Mouse (Mus musculus) limb, embryonic 15.5 days (tissue): ENCODE data around the gene Hs3st2. TPM values are rescaled to one million over a fixed set of nuclear protein-coding genes. Genes with fewer than 3 reads are reported as not detected.

Experiments
- ATAC-seq: fragments of 200-750 bp; cut with Nextera tagmentation; 2 replicates; pipeline ENCODE4 v1.8.0; 2017; ENCODE audit warnings: low read depth, moderate TSS enrichment; ENCODE audit not compliant: insufficient number of reproducible peaks, low FRiP score, low TSS enrichment
- H3K27ac ChIP-seq: fragments of 300-500 bp; sonication (generic); 2 replicates; pipeline ENCODE4 v1.5.1; 2015; ENCODE audit warnings: moderate library complexity, mild to moderate bottlenecking, inconsistent platforms
- H3K27me3 ChIP-seq: fragments of 300-500 bp; sonication (generic); 2 replicates; pipeline ENCODE4 v1.6.1; 2015; ENCODE audit warnings: inconsistent platforms
- H3K36me3 ChIP-seq: fragments of 300-500 bp; sonication (generic); 2 replicates; pipeline ENCODE4 v1.6.1; 2015; ENCODE audit warnings: inconsistent platforms
- H3K4me1 ChIP-seq: fragments of 300-500 bp; sonication (generic); 2 replicates; pipeline ENCODE4 v1.6.1; 2015; ENCODE audit warnings: inconsistent platforms
- H3K4me2 ChIP-seq: fragments of 300-500 bp; sonication (generic); 2 replicates; pipeline ENCODE4 v1.6.1; 2015; ENCODE audit warnings: mild to moderate bottlenecking, inconsistent platforms
- H3K4me3 ChIP-seq: fragments of 300-500 bp; sonication (generic); 2 replicates; pipeline ENCODE4 v1.5.1; 2015; ENCODE audit warnings: mild to moderate bottlenecking, inconsistent platforms
- H3K9ac ChIP-seq: fragments of 300-500 bp; sonication (generic); 2 replicates; pipeline ENCODE4 v1.6.1; 2015; ENCODE audit warnings: inconsistent platforms
- H3K9me3 ChIP-seq: fragments of 300-500 bp; sonication (generic); 2 replicates; pipeline ENCODE4 v1.6.1; 2016; ENCODE audit warnings: inconsistent platforms
- WGBS: fragments of 180-500 bp; shearing (Covaris S2); methylation state at CpG from one replicate; pipeline ENCODE4 v1.1.7; 2015; 5-methylcytosine and 5-hydroxymethylcytosine counted together
- polyA plus RNA-seq: library from polyadenylated mRNA; unstranded; fragments of >200 nt; fragmentation: Nextera tagmentation; extraction: Ambion mirVana; gene quantifications from 2 replicates; pipeline ENCODE4 v1.2.1, GENCODE M21; 2015

The Hs3st2 gene
- polyA plus RNA-seq, 1 experiment from 2014 or later = 0.47 TPM

DNA sequence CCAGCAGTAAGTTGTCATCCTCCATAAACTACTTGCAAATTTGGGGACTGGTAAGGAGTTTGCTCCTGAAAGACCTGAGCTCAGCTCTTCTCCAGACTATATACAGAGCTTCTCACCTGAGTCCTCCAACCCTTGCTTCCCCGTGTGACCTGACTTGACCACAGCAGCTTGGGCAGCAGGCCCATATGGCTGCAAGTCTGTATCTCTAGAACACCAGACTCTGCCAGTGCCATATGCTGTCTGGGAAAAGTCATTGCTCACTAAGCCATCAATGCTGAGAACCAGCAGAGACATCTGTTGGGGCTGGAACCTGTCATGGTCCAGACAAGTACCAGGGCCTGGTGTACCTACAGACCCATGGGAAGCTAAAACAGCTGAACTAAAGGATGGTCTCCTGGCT lies 73.5 kb downstream of the Hs3st2 start:
- H3K9ac ChIP-seq = no peak overlapping the region
- no peak overlapping the region for H3K27ac ChIP-seq
- no peak overlapping the region for H3K4me2 ChIP-seq
- ATAC-seq = no peak
- H3K27me3 ChIP-seq = no peaks in the 10 kb centered on the region
- H3K4me3 ChIP-seq = no peak overlapping the region
- no peaks in the 10 kb centered on the region for H3K4me1 ChIP-seq
- 72% methylated on average over 1 of the region's 1 CpGs for WGBS
- no peaks in the 10 kb centered on the region for H3K36me3 ChIP-seq
- no peaks in the 10 kb centered on the region for H3K9me3 ChIP-seq

- no peak overlapping the region for H3K4me3 ChIP-seq
- H3K9me3 ChIP-seq = no peaks in the 10 kb centered on the region
- H3K9ac ChIP-seq = no peak overlapping the region
- H3K4me2 ChIP-seq = no peak overlapping the region
- no peaks in the 10 kb centered on the region for H3K27me3 ChIP-seq
- H3K27ac ChIP-seq = no peak overlapping the region
- H3K4me1 ChIP-seq = no peaks in the 10 kb centered on the region
- 63% methylated on average over 5 of the region's 5 CpGs for WGBS
- ATAC-seq = no peak
- no peaks in the 10 kb centered on the region for H3K36me3 ChIP-seq
These were observed 74.7 kb downstream of the Hs3st2 start for GRCm38 (mm10) chr7:121466331-121466730.

DNA sequence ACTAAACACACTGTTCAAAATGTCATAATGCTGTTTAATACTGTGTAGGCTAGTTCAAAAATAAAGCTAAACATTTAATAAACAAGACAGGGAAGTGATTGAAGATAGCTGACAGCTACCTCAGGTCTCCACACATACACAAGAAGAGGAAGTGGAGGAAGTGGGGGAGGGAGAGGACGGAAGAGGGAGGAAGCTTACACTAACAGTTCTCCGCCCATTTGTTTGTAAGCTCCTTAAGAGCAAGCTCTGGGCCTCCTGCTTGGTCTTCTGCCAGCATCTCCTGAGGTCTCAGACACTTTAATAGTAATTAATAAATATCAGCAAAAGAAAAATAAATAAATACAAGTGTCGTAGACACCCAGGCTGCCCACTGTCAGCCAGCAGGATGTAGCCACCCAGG lies 77.8 kb downstream of the Hs3st2 start:
- Histone ChIP-seq H3K9me3 (no peaks in the 10 kb centered on the region), H3K4me3 (no peak overlapping the region), H3K4me1 (no peaks in the 10 kb centered on the region), H3K4me2 (no peak overlapping the region), H3K27me3 (no peaks in the 10 kb centered on the region), H3K9ac (no peak overlapping the region), H3K36me3 (no peaks in the 10 kb centered on the region), H3K27ac (no peak overlapping the region)
- no peak for ATAC-seq
- 62% methylated on average over 3 of the region's 3 CpGs for WGBS

DNA sequence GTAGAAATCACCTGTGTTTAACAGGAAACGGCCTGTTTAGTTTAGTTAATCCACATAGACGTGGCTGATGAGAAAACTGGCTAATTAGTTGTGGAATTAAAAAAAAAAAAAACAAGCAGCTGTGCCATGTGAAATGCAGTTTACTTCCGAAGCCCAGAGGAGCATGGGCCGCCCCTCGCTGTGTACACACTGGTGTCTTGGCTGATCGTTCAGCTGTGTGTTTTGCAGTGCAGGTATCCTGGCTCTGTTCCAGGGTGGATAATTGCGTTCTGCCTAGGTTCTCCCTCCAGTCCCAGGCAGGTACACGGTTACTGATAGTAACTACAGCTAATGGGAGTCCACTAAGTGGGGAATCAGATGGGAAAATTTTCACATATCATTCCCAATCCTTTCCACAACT lies 86.6 kb downstream of the Hs3st2 start:
- ATAC-seq = no peak
- 21% methylated on average over 8 of the region's 8 CpGs for WGBS
- H3K4me2 ChIP-seq = no peak overlapping the region

DNA sequence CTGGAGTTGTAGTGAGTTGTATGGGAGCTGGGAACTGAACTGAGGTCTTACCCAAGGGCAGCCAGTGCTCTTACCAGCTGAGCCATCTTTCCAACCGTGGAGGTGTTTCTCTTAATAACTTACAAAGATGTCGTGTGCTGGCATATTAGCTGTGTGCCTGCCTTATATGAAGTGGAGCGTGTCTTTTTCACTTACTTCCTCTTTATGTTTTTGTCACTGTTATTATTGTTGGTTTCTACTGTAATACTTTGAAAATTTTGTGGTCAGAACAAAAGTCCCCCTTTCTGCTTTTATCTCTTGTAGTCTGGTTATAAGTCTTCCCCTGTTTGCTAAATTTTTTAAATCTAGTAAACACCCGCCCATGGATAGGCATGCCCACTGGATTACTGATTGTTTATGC lies 88.4 kb downstream of the Hs3st2 start:
- no peaks in the 10 kb centered on the region for H3K9me3 ChIP-seq
- no peaks in the 10 kb centered on the region for H3K27me3 ChIP-seq
- no peaks in the 10 kb centered on the region for H3K36me3 ChIP-seq
- H3K4me3 ChIP-seq = no peak overlapping the region
- ATAC-seq = no peak
- WGBS = 80% methylated on average over 4 of the region's 4 CpGs
- H3K27ac ChIP-seq = no peak overlapping the region
- no peak overlapping the region for H3K4me2 ChIP-seq
- no peaks in the 10 kb centered on the region for H3K4me1 ChIP-seq
- no peak overlapping the region for H3K9ac ChIP-seq

More for the DNA sequence above, 86.6 kb downstream of the Hs3st2 start:
- no peak overlapping the region for H3K9ac ChIP-seq
- no peaks in the 10 kb centered on the region for H3K9me3 ChIP-seq
- H3K36me3 ChIP-seq = no peaks in the 10 kb centered on the region
- no peak overlapping the region for H3K4me3 ChIP-seq
- no peaks in the 10 kb centered on the region for H3K4me1 ChIP-seq
- H3K27ac ChIP-seq = no peak overlapping the region
- no peaks in the 10 kb centered on the region for H3K27me3 ChIP-seq

GRCm38 (mm10) chr7:121484590-121484989 lies 92.9 kb downstream of the Hs3st2 start:
- ATAC-seq = no peak
- Histone ChIP-seq H3K27ac (no peak overlapping the region), H3K4me2 (no peak overlapping the region)

GRCm38 (mm10) chr7:121485266-121485665 lies 93.6 kb downstream of the Hs3st2 start:
- 68% methylated on average over 2 of the region's 2 CpGs for WGBS
- no peak overlapping the region for H3K4me2 ChIP-seq
- no peaks in the 10 kb centered on the region for H3K4me1 ChIP-seq
- no peaks in the 10 kb centered on the region for H3K9me3 ChIP-seq
- no peak overlapping the region for H3K9ac ChIP-seq
- no peaks in the 10 kb centered on the region for H3K27me3 ChIP-seq
- no peak overlapping the region for H3K27ac ChIP-seq
- H3K4me3 ChIP-seq = no peak overlapping the region
- no peak for ATAC-seq
- H3K36me3 ChIP-seq = no peaks in the 10 kb centered on the region

More at GRCm38 (mm10) chr7:121484590-121484989, 92.9 kb downstream of the Hs3st2 start:
- no peaks in the 10 kb centered on the region for H3K4me1 ChIP-seq
- no peak overlapping the region for H3K4me3 ChIP-seq
- no peaks in the 10 kb centered on the region for H3K9me3 ChIP-seq
- no peaks in the 10 kb centered on the region for H3K27me3 ChIP-seq
- 75% methylated on average over 4 of the region's 4 CpGs for WGBS
- H3K9ac ChIP-seq = no peak overlapping the region
- H3K36me3 ChIP-seq = no peaks in the 10 kb centered on the region

DNA sequence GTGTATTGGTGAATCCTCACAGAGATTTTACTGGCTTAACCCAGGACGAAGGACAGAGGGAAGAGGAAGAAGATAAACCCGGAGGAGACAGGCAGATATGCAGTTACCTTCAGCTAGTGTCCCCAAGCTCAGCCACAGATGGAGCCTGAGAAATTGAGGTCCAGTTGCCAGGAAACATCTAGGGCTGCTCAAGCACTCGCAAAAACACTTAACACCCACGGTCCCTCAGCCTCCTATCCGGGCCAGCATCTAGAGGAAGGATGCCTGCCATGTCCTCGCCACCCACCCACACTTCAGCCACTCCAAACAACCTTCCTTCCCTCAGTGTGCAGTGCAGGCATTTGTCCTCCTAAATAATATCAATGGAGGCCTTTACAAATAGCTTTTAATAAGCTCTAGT lies 95.6 kb downstream of the Hs3st2 start:
- H3K27ac ChIP-seq = no peak overlapping the region
- H3K27me3 ChIP-seq = no peaks in the 10 kb centered on the region
- H3K4me2 ChIP-seq = no peak overlapping the region
- WGBS = 52% methylated on average over 6 of the region's 6 CpGs
- no peaks in the 10 kb centered on the region for H3K4me1 ChIP-seq
- H3K9ac ChIP-seq = no peak overlapping the region
- no peak for ATAC-seq
- no peaks in the 10 kb centered on the region for H3K9me3 ChIP-seq
- no peak overlapping the region for H3K4me3 ChIP-seq
- no peaks in the 10 kb centered on the region for H3K36me3 ChIP-seq

- no peaks in the 10 kb centered on the region for H3K36me3 ChIP-seq
- WGBS = 69% methylated on average over 9 of the region's 9 CpGs
- no peaks in the 10 kb centered on the region for H3K9me3 ChIP-seq
- H3K9ac ChIP-seq = no peak overlapping the region
- no peak for ATAC-seq
- no peak overlapping the region for H3K4me3 ChIP-seq
- H3K27me3 ChIP-seq = no peaks in the 10 kb centered on the region
- H3K27ac ChIP-seq = no peak overlapping the region
- H3K4me1 ChIP-seq = no peaks in the 10 kb centered on the region
- H3K4me2 ChIP-seq = no peak overlapping the region
These were observed 97.7 kb downstream of the Hs3st2 start for GRCm38 (mm10) chr7:121489401-121489800.

DNA sequence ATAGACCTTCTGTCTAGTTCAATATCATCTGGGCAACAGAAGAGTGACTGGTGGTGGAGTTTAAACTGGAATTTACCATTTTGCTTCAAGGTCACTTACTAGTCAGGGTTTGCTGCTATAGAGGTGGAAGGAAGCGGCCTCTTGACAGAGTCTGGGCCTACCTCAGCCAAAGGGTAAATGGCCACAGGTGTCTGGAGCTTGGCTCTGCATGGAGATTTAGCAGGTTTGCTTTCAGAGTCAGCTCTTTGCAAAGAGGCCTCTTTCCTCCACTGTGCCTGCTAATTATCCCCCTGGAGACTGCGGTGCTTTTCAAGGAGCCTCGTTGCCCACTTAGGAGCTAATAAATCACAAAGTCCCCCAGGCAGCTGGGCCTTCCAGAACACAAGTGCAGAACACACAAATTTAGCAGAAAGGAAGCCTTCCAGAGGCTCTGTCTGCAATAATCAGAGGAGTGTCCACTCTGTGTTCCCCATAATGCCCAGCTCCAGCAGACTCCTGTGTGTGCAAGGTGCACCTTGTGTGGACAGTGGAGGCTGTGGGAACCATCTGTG lies 99.9 kb downstream of the Hs3st2 start:
- Histone ChIP-seq H3K27ac (no peak overlapping the region), H3K4me1 (no peaks in the 10 kb centered on the region), H3K36me3 (no peaks in the 10 kb centered on the region), H3K4me2 (no peak overlapping the region), H3K9ac (no peak overlapping the region), H3K27me3 (no peaks in the 10 kb centered on the region), H3K4me3 (no peak overlapping the region), H3K9me3 (no peaks in the 10 kb centered on the region)
- ATAC-seq = no peak
- WGBS = 13% methylated on average over 3 of the region's 3 CpGs

GRCm38 (mm10) chr7:121500516-121500915 lies 108.9 kb downstream of the Hs3st2 start:
- no peak overlapping the region for H3K9ac ChIP-seq
- 87% methylated on average over 17 of the region's 17 CpGs for WGBS
- H3K4me3 ChIP-seq = no peak overlapping the region
- ATAC-seq = no peak
- no peaks in the 10 kb centered on the region for H3K9me3 ChIP-seq
- H3K27me3 ChIP-seq = no peaks in the 10 kb centered on the region
- H3K4me2 ChIP-seq = no peak overlapping the region
- no peaks in the 10 kb centered on the region for H3K4me1 ChIP-seq
- H3K36me3 ChIP-seq = no peaks in the 10 kb centered on the region
- no peak overlapping the region for H3K27ac ChIP-seq

DNA sequence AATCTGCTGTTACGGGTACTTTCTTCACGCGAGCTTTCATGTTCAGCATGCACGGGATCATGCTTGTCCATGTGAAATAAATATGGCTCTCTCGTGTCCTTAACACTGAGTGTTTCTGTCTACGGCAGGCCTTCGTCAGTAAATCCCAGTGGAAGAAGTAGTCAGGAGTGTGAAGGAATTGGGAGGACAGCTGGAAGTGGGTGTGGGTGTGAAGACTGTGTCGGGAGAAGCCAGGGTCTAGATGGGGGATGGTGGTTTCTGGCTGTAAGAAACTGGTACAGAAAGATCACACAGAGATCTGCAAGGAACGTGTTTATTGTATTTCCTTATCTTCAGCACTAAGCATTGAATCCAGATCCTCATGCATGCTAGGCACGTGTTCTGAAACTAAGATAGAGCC lies 110.0 kb downstream of the Hs3st2 start:
- 73% methylated on average over 10 of the region's 10 CpGs for WGBS
- Histone ChIP-seq H3K27me3 (no peaks in the 10 kb centered on the region), H3K9me3 (no peaks in the 10 kb centered on the region), H3K4me3 (no peak overlapping the region), H3K9ac (no peak overlapping the region), H3K27ac (no peak overlapping the region), H3K36me3 (no peaks in the 10 kb centered on the region), H3K4me2 (no peak overlapping the region), H3K4me1 (no peaks in the 10 kb centered on the region)
- no peak for ATAC-seq

- no peak overlapping the region for H3K4me2 ChIP-seq
- H3K27ac ChIP-seq = no peak overlapping the region
- no peaks in the 10 kb centered on the region for H3K36me3 ChIP-seq
- no peak overlapping the region for H3K4me3 ChIP-seq
- no peak for ATAC-seq
- H3K9ac ChIP-seq = no peak overlapping the region
- 50% methylated on average over 3 of the region's 3 CpGs for WGBS
- no peaks in the 10 kb centered on the region for H3K4me1 ChIP-seq
- no peaks in the 10 kb centered on the region for H3K27me3 ChIP-seq
- no peaks in the 10 kb centered on the region; the same call in 1 of the 2 replicates for H3K9me3 ChIP-seq
These were observed 125.1 kb downstream of the Hs3st2 start for GRCm38 (mm10) chr7:121516727-121517126.
